Mouse (Mus musculus) adipose tissue, adult 10 weeks (tissue): ENCODE data around the gene Zfp536. TPM values are rescaled to one million over a fixed set of nuclear protein-coding genes. Genes with fewer than 3 reads are reported as not detected.

Experiments used
- polyA plus RNA-seq: library from polyadenylated mRNA; stranded (reverse); fragments of 350-450 nt; fragmentation: Illumina TruSeq; extraction: RNeasy Lipid Tissue Mini Kit (QIAGEN cat#74804); gene quantifications from one replicate; pipeline ENCODE4 v1.2.3, GENCODE M21; 2014; ENCODE audit warnings: low read depth, low replicate concordance

The Zfp536 gene
- 0.82 TPM for polyA plus RNA-seq

DNA sequence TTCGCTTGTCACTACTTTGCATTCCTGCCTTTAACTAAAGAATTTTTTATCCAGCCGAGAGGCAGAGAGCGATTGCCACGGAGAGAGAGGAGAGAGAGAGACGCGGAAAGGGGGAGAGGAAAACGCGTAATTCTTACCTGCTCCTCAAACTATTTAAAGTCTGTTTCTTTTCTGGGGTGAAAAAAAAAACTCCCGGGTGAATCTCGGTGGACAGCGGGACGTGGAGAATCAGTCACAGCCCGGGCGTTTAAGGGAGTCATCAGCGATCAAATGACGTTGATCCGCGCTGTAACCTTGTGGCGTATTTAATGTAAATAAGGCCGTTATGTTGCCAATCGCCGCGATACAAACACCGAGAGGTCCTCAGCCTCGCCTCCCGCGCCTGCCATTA lies at the start of gene Zfp536:
TSS of gene Zfp536 (minus strand) at position 330 of the 391 bp plus-strand sequence.

Other genes starting within 250 kb of the Zfp536 start
- gene Uri1, start 249.9 kb upstream of the Zfp536 start, polyA plus RNA-seq, result 42.5 TPM